Mouse (Mus musculus) heart, embryonic 15.5 days (tissue): ENCODE measurements around the gene Tcta. TPM values are rescaled to one million over a fixed set of nuclear protein-coding genes. Genes with fewer than 3 reads are reported as not detected.
A peak's percentile ranks its signal among the peaks of the same experiment; 100 is the strongest.

Source experiments
- ATAC-seq: fragments of 200-750 bp; cut with Nextera tagmentation; replicated peaks from 2 replicates; pipeline ENCODE4 v1.8.0; 2017; ENCODE audit warnings: low read depth, moderate TSS enrichment; ENCODE audit not compliant: insufficient number of reproducible peaks, insufficient read depth, low FRiP score
- H3K27ac ChIP-seq: fragments of 300-500 bp; sonication (generic); 2 replicates; pipeline ENCODE4 v1.5.1; 2015; ENCODE audit warnings: mild to moderate bottlenecking, inconsistent platforms
- H3K27me3 ChIP-seq: fragments of 300-500 bp; sonication (generic); 2 replicates; pipeline ENCODE4 v1.6.1; 2015; ENCODE audit warnings: inconsistent platforms
- H3K36me3 ChIP-seq: fragments of 300-500 bp; sonication (generic); 2 replicates; pipeline ENCODE4 v1.6.1; 2015; ENCODE audit warnings: mild to moderate bottlenecking, inconsistent platforms
- H3K4me1 ChIP-seq: fragments of 300-500 bp; sonication (generic); replicated peaks from 2 replicates; pipeline ENCODE4 v1.6.1; 2015; ENCODE audit warnings: inconsistent platforms
- H3K4me2 ChIP-seq: fragments of 300-500 bp; sonication (generic); 2 replicates; pipeline ENCODE4 v1.6.1; 2015; ENCODE audit warnings: inconsistent platforms, mild to moderate bottlenecking, moderate library complexity
- H3K4me3 ChIP-seq: fragments of 300-500 bp; sonication (generic); 2 replicates; pipeline ENCODE4 v1.5.1; 2015; ENCODE audit warnings: mild to moderate bottlenecking, inconsistent platforms
- H3K9ac ChIP-seq: fragments of 300-500 bp; sonication (generic); 2 replicates; pipeline ENCODE4 v1.6.1; 2015; ENCODE audit warnings: mild to moderate bottlenecking, inconsistent platforms
- H3K9me3 ChIP-seq: fragments of 300-500 bp; sonication (generic); replicated peaks from 2 replicates; pipeline ENCODE4 v1.6.1; 2016; ENCODE audit warnings: inconsistent platforms
- WGBS: fragments of 180-500 bp; shearing (Covaris S2); methylation state at CpG from one replicate; pipeline ENCODE4 v1.1.7; 2015; ENCODE audit warnings: mixed read lengths; 5-methylcytosine and 5-hydroxymethylcytosine counted together
- polyA plus RNA-seq: library from polyadenylated mRNA; unstranded; fragments of >200 nt; fragmentation: Nextera tagmentation; extraction: Ambion mirVana; gene quantifications from 2 replicates; pipeline ENCODE4 v1.2.1, GENCODE M21; 2015

Tcta gene
- polyA plus RNA-seq, 1 experiment from 2014 or later: 31.6 TPM

GRCm38 (mm10) chr9:108266261-108266935 lies 39.6 kb downstream of the Tcta start:
- H3K27me3 ChIP-seq: no peaks in the 10 kb centered on the region
- peak overlapping the region; percentile 99; the same call in 1 of the 2 replicates for H3K27ac ChIP-seq
- H3K4me1 ChIP-seq: peaks cover 51% of the 10 kb centered on the region
- no peak overlapping the region for H3K9ac ChIP-seq
- no peaks in the 10 kb centered on the region for H3K9me3 ChIP-seq
- ATAC-seq: no peak
- H3K36me3 ChIP-seq: no peaks in the 10 kb centered on the region
- WGBS: 61% methylated on average over 10 of the region's 10 CpGs
- H3K4me3 ChIP-seq: no peak overlapping the region
- H3K4me2 ChIP-seq: no peak overlapping the region

GRCm38 (mm10) chr9:108264191-108264921 lies 41.6 kb downstream of the Tcta start:
- Histone ChIP-seq H3K4me3 (peak overlapping the region; percentile 92), H3K27ac (peak overlapping the region; percentile 99), H3K9me3 (no peaks in the 10 kb centered on the region), H3K4me2 (peak overlapping the region; percentile 80), H3K27me3 (no peaks in the 10 kb centered on the region), H3K4me1 (peaks cover 70% of the 10 kb centered on the region), H3K36me3 (no peaks in the 10 kb centered on the region), H3K9ac (peak overlapping the region; percentile 57)
- ATAC-seq: peak; percentile 54
- 4% methylated on average over 10 of the region's 10 CpGs for WGBS

DNA sequence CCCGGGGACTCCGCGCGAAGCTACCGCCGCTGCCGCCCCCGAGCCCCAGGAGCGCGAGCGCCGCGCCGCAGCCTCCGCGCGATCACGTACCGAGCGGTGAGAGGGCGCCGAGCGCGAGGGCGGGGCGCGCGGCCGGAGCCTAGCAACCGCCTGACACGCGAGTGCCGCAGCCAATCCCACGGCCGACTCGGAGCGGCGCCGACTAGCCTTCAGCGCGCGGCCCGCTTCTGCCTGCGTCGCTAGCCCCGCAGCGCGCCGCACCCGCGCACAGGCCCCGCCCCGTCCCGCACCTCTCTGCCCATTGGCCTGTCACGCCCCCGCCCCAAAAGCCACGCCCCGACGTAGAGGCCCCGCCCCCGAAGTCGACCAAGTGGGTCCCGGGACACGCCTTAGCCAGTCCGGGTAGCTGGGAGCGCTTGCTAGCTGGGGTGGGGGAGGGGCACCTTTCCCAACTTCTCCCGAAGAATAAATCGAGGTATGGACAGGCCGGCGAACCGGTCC lies 42.2 kb downstream of the Tcta start, which contains the start of gene Dag1:
Dag1 (minus strand) TSS at position 269 of the 501 bp plus-strand sequence.
- ATAC-seq: peak; percentile 94
- Histone ChIP-seq H3K36me3 (no peaks in the 10 kb centered on the region), H3K27me3 (no peaks in the 10 kb centered on the region), H3K9ac (peak within 1 kb of the TSS; percentile 96), H3K4me2 (peak within 1 kb of the TSS; percentile 80), H3K27ac (peak within 1 kb of the TSS; percentile 99), H3K9me3 (no peaks in the 10 kb centered on the region), H3K4me3 (peak within 1 kb of the TSS; percentile 92), H3K4me1 (peaks cover 73% of the 10 kb centered on the region)
- under 1% methylated on average over 70 of the region's 71 CpGs for WGBS

DNA sequence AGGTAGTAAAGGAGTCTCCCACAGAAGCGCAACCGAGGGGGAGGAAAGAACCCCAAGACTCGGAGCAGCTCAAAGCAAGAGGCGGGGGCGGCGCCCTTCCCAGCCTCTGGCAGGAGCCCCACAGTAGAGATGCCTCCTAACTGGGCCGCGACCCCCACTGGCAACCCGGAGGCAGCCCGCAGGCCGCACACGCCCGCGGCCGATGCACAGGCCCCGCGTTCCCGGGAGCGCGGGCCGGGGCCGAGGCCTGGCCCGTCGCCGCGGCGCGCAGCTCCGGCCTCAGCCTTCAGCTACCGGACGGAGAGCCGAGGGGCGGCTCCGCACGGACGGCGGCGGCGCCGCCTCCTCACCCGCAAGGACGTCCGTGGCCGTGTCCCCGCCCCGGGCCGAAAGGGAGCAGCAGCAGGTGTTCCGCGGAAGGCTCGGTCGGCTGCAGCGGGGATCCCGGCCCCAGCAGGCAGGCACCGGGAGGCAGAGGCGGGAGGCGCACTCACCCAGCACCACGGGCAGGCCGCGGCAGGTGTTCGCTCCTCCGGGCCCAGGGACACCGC lies 42.8 kb downstream of the Tcta start:
- peaks cover 71% of the 10 kb centered on the region for H3K4me1 ChIP-seq
- peak overlapping the region; percentile 80 for H3K4me2 ChIP-seq
- no peaks in the 10 kb centered on the region for H3K27me3 ChIP-seq
- no peaks in the 10 kb centered on the region for H3K36me3 ChIP-seq
- peak; percentile 30 for ATAC-seq
- peak overlapping the region; percentile 92 for H3K4me3 ChIP-seq
- peak overlapping the region; percentile 96 for H3K9ac ChIP-seq
- no peaks in the 10 kb centered on the region for H3K9me3 ChIP-seq
- 0% methylated on average over 57 of the region's 62 CpGs for WGBS
- peak overlapping the region; percentile 99 for H3K27ac ChIP-seq

DNA sequence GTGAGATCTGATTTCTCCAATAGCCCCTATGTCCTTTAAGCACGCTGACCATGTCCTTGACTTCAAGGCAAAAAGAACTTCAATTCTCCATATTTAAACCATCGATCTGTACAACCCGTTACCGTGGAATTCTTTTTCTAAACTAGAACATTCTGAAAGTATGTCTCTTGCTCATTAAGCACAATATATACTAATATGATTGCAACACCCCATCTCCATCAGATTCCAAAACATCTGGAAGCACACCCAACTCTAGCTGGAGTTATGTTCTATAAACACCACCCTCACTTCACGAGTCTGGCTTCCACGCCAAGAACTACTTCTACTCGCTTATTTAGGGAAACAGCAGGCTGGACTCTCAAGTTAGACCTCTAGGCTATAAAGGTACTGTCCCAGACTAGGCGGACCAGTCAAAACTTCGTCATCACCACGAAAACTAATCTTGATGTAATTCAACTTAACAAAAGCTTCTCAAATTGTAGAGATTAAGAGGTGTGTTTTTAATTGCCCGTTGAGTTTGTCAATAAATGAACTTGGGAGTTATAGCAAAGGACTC lies 43.4 kb downstream of the Tcta start:
- no peaks in the 10 kb centered on the region for H3K9me3 ChIP-seq
- 28% methylated on average over 11 of the region's 11 CpGs for WGBS
- no peaks in the 10 kb centered on the region for H3K36me3 ChIP-seq
- H3K4me2 ChIP-seq: peak overlapping the region; percentile 80
- peaks cover 68% of the 10 kb centered on the region for H3K4me1 ChIP-seq
- H3K4me3 ChIP-seq: peak overlapping the region; percentile 92
- no peak for ATAC-seq
- H3K27me3 ChIP-seq: no peaks in the 10 kb centered on the region
- H3K9ac ChIP-seq: peak overlapping the region; percentile 96
- H3K27ac ChIP-seq: peak overlapping the region; percentile 99

- Histone ChIP-seq H3K27me3 (no peaks in the 10 kb centered on the region), H3K4me2 (peak overlapping the region; percentile 80), H3K27ac (peak overlapping the region; percentile 99), H3K4me1 (peaks cover 70% of the 10 kb centered on the region), H3K4me3 (peak overlapping the region; percentile 92), H3K9ac (peak overlapping the region; percentile 96), H3K36me3 (no peaks in the 10 kb centered on the region), H3K9me3 (no peaks in the 10 kb centered on the region)
- ATAC-seq: no peak
- WGBS: 33% methylated on average over 7 of the region's 7 CpGs
Observed at GRCm38 (mm10) chr9:108261865-108262264, 44.1 kb downstream of the Tcta start.

- H3K36me3 ChIP-seq: 0 out of 2 replicates have a peak, but pooled peaks cover 4% of the 10 kb centered on the region
- peaks cover 66% of the 10 kb centered on the region for H3K4me1 ChIP-seq
- H3K4me2 ChIP-seq: peak overlapping the region; percentile 80
- H3K27ac ChIP-seq: 0 out of 2 replicates have a peak overlapping the region, but pooled peaks have one; percentile 18
- no peak for ATAC-seq
- WGBS: 46% methylated on average over 4 of the region's 4 CpGs
- H3K27me3 ChIP-seq: no peaks in the 10 kb centered on the region
- no peaks in the 10 kb centered on the region for H3K9me3 ChIP-seq
- no peak overlapping the region for H3K9ac ChIP-seq
- H3K4me3 ChIP-seq: no peak overlapping the region
Observed at GRCm38 (mm10) chr9:108260526-108260925, 45.4 kb downstream of the Tcta start.

Other genes starting within 250 kb of the Tcta start
- gene Mst1, start 225.7 kb downstream of the Tcta start, polyA plus RNA-seq: 0.81 TPM in 1 of 2 replicates, not detected in the other
- 29.8 and 33.3 TPM in 2 replicates for gene Rnf123, start 222.8 kb downstream of the Tcta start, polyA plus RNA-seq
- gene Apeh, start 211.6 kb downstream of the Tcta start, polyA plus RNA-seq: 46.4 and 65.9 TPM in 2 replicates
- 0.13 and 0.84 TPM in 2 replicates for gene Bsn, start 115.8 kb downstream of the Tcta start, polyA plus RNA-seq
- gene Dag1, start 42.2 kb downstream of the Tcta start, polyA plus RNA-seq: 128 and 143 TPM in 2 replicates
- 23.9 and 29.0 TPM in 2 replicates for gene Nicn1, start 15.7 kb downstream of the Tcta start, polyA plus RNA-seq
- 8.2 and 9.1 TPM in 2 replicates for gene Amt, start 9.3 kb downstream of the Tcta start, polyA plus RNA-seq
- gene Rhoa, start within 50 bp of the Tcta start, polyA plus RNA-seq: 356 and 369 TPM in 2 replicates
- 746 and 792 TPM in 2 replicates for gene Gpx1, start 32.7 kb upstream of the Tcta start, polyA plus RNA-seq
- gene Usp4, start 41.7 kb upstream of the Tcta start, polyA plus RNA-seq: 68.3 and 88.0 TPM in 2 replicates
- gene 1700102P08Rik, start 86.6 kb upstream of the Tcta start, polyA plus RNA-seq: 0.38 and 0.53 TPM in 2 replicates
- gene Ccdc36, start 122.3 kb upstream of the Tcta start, polyA plus RNA-seq: 0.84 and 1.1 TPM in 2 replicates
- not detected in 2 replicates for gene BC048562, start 130.3 kb upstream of the Tcta start, polyA plus RNA-seq
- 32.2 and 42.1 TPM in 2 replicates for gene Ccdc71, start 154.4 kb upstream of the Tcta start, polyA plus RNA-seq
- gene Klhdc8b, start 155.4 kb upstream of the Tcta start, polyA plus RNA-seq: 95.7 and 103 TPM in 2 replicates
- 55.5 and 64.2 TPM in 2 replicates for gene Lamb2, start 173.6 kb upstream of the Tcta start, polyA plus RNA-seq
- 51.5 and 68.5 TPM in 2 replicates for gene Usp19, start 184.4 kb upstream of the Tcta start, polyA plus RNA-seq
- gene Qars, start 201.5 kb upstream of the Tcta start, polyA plus RNA-seq: 49.4 and 67.5 TPM in 2 replicates
- 75.1 and 84.6 TPM in 2 replicates for gene Qrich1, start 210.6 kb upstream of the Tcta start, polyA plus RNA-seq